19 mouse cellular contexts compared by ENCODE assay signal in genomic region chr12:108414932-108415331, GRCm38 (mm10). TPM values are rescaled to one million over a fixed set of nuclear protein-coding genes. Genes with fewer than 3 reads are reported as not detected.
"Had no signal": no experiment of that assay in that cellular context is flagged by ENCODE, and none has a peak within 500 bp of the region (broad histone marks: within the 10 kb centered on the region; RNA-seq: fewer than 3 reads in every experiment).

No protein-coding gene starts in this region.

- H3K4me2 ChIP-seq: lung, embryonic 14.5 days; midbrain, embryonic 11.5 days; midbrain, embryonic 13.5 days; midbrain, embryonic 15.5 days; neural tube, embryonic 13.5 days; neural tube, embryonic 15.5 days had no signal

- H3K27ac ChIP-seq: midbrain, embryonic 13.5 days; midbrain, embryonic 15.5 days; neural tube, embryonic 13.5 days; neural tube, embryonic 15.5 days had no signal

- ATAC-seq: midbrain, embryonic 13.5 days; midbrain, embryonic 15.5 days had no signal

- H3K4me3 ChIP-seq: midbrain, embryonic 13.5 days; midbrain, embryonic 15.5 days; myocyte; neural tube, embryonic 13.5 days; neural tube, embryonic 15.5 days had no signal

- DNase-seq: lung, adult 18-20 months; lung, embryonic 14.5 days; lung, postnatal 10 days; lung, postnatal 4 days; retina, postnatal 1 day; right cerebral cortex, adult 18-20 months; right cerebral cortex, postnatal 25 days; right cerebral cortex, postnatal 4 days; spleen, adult 18-20 months; thymus, adult 18-20 months; thymus, postnatal 14 days; thymus, postnatal 36 days had no signal

- H3K9me3 ChIP-seq: midbrain, embryonic 13.5 days; midbrain, embryonic 15.5 days; neural tube, embryonic 13.5 days; neural tube, embryonic 15.5 days had no signal

- H3K36me3 ChIP-seq: midbrain, embryonic 13.5 days; midbrain, embryonic 15.5 days; neural tube, embryonic 13.5 days; neural tube, embryonic 15.5 days had no signal

- H3K9ac ChIP-seq: lung, embryonic 14.5 days; midbrain, embryonic 13.5 days; midbrain, embryonic 15.5 days; neural tube, embryonic 13.5 days; neural tube, embryonic 15.5 days had no signal

- H3K27me3 ChIP-seq: midbrain, embryonic 13.5 days; midbrain, embryonic 15.5 days; neural tube, embryonic 13.5 days; neural tube, embryonic 15.5 days had no signal

RNA-seq across cellular contexts. Expression of gene Eml1, which starts 44.2 kb away (rescaled TPM):
- total RNA-seq: megakaryocyte-erythroid progenitor cell, adult 5-6 weeks had no signal
